Mouse (Mus musculus): ENCODE measurements around the gene Pls3.

GRCm38 (mm10) chrX:75829240-75829866 lies 45.6 kb downstream of the Pls3 start:
- TF ChIP-seq GATA1 (IDR thresholded peaks at IDR 0.05; ENCODE audit: low read length) (no peak), TAL1 (IDR thresholded peaks at IDR 0.05; ENCODE audit: low read length) (no peak)

Data from erythroblast, embryonic 14.5 days (primary cell).